Mouse (Mus musculus): ENCODE measurements at regions not wholly inside any gene's neighbourhood (a gene's known extent, or its start where the extent isn't known, plus 50 kb on each side); places are given as distances from the start of the nearest gene placed in this dataset.

- TF ChIP-seq CTCF (IDR thresholded peaks at IDR 0.05; ENCODE audit: borderline replicate concordance, extremely low read depth, insufficient read depth, insufficient read length) (no peak), POLR2A (IDR thresholded peaks at IDR 0.05; ENCODE audit: borderline replicate concordance, extremely low read depth, insufficient read depth, insufficient read length, poor library complexity, severe bottlenecking) (no peak)
Observed at GRCm38 (mm10) chr14:89559822-89560477, 1088.8 kb upstream of the Pcdh20 start.

Measured in brain, embryonic 14.5 days (tissue).